Mouse (Mus musculus): ENCODE measurements at regions not wholly inside any gene's neighbourhood (a gene's known extent, or its start where the extent isn't known, plus 50 kb on each side); places are given as distances from the start of the nearest gene placed in this dataset.
A peak's percentile ranks its signal among the peaks of the same experiment; 100 is the strongest.

DNA sequence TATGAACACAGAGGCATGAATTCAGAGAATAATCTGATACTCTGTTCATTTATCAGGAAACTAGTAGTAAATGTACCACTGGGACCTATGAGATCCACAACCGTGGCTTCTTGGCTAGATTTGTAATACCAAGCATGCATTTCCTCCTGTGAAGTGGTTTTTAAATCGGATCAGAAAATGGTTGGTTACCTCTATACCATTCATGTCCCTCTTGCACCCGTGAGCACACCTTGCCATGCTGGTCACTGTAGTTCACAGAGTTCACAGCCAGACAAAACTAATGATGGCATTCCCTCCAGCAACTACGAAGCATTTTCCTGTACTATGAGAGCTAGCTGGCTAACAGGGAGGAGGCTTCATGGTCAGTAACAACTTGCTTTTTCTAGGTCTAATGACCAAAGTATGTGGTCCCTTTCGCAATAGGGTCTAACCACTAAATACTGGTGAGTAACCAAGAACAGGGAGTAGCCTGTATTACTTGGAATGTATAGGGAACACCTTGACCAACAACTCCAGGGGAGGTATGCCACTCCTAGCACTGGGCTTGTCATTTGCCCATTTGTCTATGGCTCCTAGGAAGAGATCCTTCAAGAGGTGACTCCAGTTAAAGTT is 227.0 kb upstream of the Zbtb20 start:
- no peaks in the 10 kb centered on the region for H3K4me1 ChIP-seq (ENCODE audit: control insufficient read depth, insufficient read depth, low read length)

DNA sequence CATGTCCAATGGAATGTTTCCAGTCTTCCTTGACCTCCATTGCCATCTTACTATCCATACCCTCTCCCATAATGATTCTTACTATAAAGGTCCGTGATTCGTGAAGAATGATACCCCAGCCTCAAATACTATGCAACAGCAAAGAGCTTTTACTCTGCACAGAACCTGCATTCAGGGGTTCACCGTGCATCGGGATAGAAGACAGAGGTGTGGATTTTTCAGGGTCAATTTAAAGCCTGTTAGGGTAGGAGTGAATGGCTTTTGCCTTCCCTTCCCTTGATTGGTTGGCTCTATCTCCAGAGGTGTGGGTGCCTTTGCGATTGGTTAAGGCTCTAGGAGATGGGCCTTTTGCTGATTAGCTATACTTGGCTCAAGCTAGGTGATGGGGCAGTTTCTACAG is 227.9 kb upstream of the Zbtb20 start:
- Histone ChIP-seq H3K4me3 (ENCODE audit: insufficient read depth, low read length) (no peak overlapping the region), H3K27ac (ENCODE audit: insufficient read depth, low read length) (no peak overlapping the region), H3K4me1 (ENCODE audit: control insufficient read depth, insufficient read depth, low read length) (no peaks in the 10 kb centered on the region)
- TF ChIP-seq POLR2A (IDR thresholded peaks at IDR 0.05; ENCODE audit: low read depth, low read length) (no peak), CTCF (IDR thresholded peaks at IDR 0.05; ENCODE audit: borderline replicate concordance, insufficient read depth, low read length) (no peak)

More for the DNA sequence above, 227.0 kb upstream of the Zbtb20 start:
- Histone ChIP-seq H3K4me3 (ENCODE audit: insufficient read depth, low read length) (no peak overlapping the region), H3K27ac (ENCODE audit: insufficient read depth, low read length) (no peak overlapping the region)
- no peak for TF ChIP-seq CTCF (IDR thresholded peaks at IDR 0.05; ENCODE audit: borderline replicate concordance, insufficient read depth, low read length)
- no peak for TF ChIP-seq POLR2A (IDR thresholded peaks at IDR 0.05; ENCODE audit: low read depth, low read length)

GRCm38 (mm10) chr16:42635766-42636165 is 239.9 kb upstream of the Zbtb20 start:
- TF ChIP-seq CTCF (IDR thresholded peaks at IDR 0.05; ENCODE audit: borderline replicate concordance, insufficient read depth, low read length) (no peak), POLR2A (IDR thresholded peaks at IDR 0.05; ENCODE audit: low read depth, low read length) (no peak)
- H3K27ac ChIP-seq (ENCODE audit: insufficient read depth, low read length): no peak overlapping the region
- H3K4me1 ChIP-seq (ENCODE audit: control insufficient read depth, insufficient read depth, low read length): peaks cover 2% of the 10 kb centered on the region
- H3K4me3 ChIP-seq (ENCODE audit: insufficient read depth, low read length): no peak overlapping the region

DNA sequence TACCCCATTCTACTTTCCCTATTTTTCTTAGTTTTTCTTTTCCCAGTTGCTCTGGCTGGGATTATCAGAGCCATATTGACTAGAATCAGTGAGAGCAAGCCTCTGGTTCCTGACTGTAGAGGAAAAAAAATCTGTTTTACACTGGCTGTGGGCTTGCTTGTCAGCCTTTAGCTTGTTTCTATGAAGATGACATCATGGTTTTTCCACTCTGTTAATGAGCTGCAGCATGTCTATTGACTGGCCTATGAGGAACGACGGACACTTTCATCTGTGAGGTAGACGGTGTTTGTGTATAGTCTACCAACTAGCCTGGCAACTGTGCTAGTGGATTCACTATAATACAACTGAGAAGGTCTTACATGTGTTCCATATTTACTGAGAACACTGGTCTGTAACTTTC is 248.0 kb upstream of the Zbtb20 start:
- no peaks in the 10 kb centered on the region for H3K4me1 ChIP-seq (ENCODE audit: control insufficient read depth, insufficient read depth, low read length)
- no peak overlapping the region for H3K4me3 ChIP-seq (ENCODE audit: insufficient read depth, low read length)
- no peak overlapping the region for H3K27ac ChIP-seq (ENCODE audit: insufficient read depth, low read length)
- TF ChIP-seq POLR2A (IDR thresholded peaks at IDR 0.05; ENCODE audit: low read depth, low read length) (no peak), CTCF (IDR thresholded peaks at IDR 0.05; ENCODE audit: borderline replicate concordance, insufficient read depth, low read length) (no peak)

- no peak for TF ChIP-seq POLR2A (IDR thresholded peaks at IDR 0.05; ENCODE audit: low read depth, low read length)
- no peaks in the 10 kb centered on the region for H3K4me1 ChIP-seq (ENCODE audit: control insufficient read depth, insufficient read depth, low read length)
- no peak overlapping the region for H3K4me3 ChIP-seq (ENCODE audit: insufficient read depth, low read length)
- H3K27ac ChIP-seq (ENCODE audit: insufficient read depth, low read length): no peak overlapping the region
These were observed 259.8 kb upstream of the Zbtb20 start for GRCm38 (mm10) chr16:42615920-42616319.

- no peak overlapping the region for H3K27ac ChIP-seq (ENCODE audit: insufficient read depth, low read length)
- no peaks in the 10 kb centered on the region for H3K4me1 ChIP-seq (ENCODE audit: control insufficient read depth, insufficient read depth, low read length)
- no peak for TF ChIP-seq POLR2A (IDR thresholded peaks at IDR 0.05; ENCODE audit: low read depth, low read length)
- TF ChIP-seq CTCF (IDR thresholded peaks at IDR 0.05; ENCODE audit: borderline replicate concordance, insufficient read depth, low read length): no peak
- H3K4me3 ChIP-seq (ENCODE audit: insufficient read depth, low read length): no peak overlapping the region
These were observed 263.7 kb upstream of the Zbtb20 start for GRCm38 (mm10) chr16:42612011-42612410.

DNA sequence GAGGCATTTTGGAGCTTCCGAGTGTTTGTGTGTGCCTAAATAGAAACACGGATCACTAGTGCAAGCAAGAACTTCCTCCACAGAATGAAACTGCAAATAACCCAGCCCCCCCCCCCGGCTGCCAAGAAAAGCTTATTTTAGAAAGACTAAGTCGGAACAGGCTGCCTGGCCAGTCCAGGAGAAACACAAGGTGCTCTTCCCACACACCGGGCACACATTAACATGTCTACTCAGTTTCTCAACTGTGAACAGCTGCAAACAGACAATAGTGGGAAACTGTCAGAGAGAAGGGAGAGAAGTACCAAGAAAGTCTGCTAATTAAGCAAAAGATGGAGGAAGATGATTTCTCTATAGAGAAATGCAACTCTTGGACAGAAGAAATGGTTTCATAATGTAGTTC is 267.3 kb upstream of the Zbtb20 start:
- Histone ChIP-seq H3K4me3 (ENCODE audit: insufficient read depth, low read length) (no peak overlapping the region), H3K27ac (ENCODE audit: insufficient read depth, low read length) (no peak overlapping the region)
- TF ChIP-seq CTCF (IDR thresholded peaks at IDR 0.05; ENCODE audit: borderline replicate concordance, insufficient read depth, low read length) (no peak), POLR2A (IDR thresholded peaks at IDR 0.05; ENCODE audit: low read depth, low read length) (no peak)

GRCm38 (mm10) chr16:42592321-42592720 is 251.9 kb upstream of the Gap43 start:
- TF ChIP-seq CTCF (IDR thresholded peaks at IDR 0.05; ENCODE audit: borderline replicate concordance, insufficient read depth, low read length) (no peak), POLR2A (IDR thresholded peaks at IDR 0.05; ENCODE audit: low read depth, low read length) (no peak)

More for the DNA sequence above, 267.3 kb upstream of the Zbtb20 start:
- no peaks in the 10 kb centered on the region for H3K4me1 ChIP-seq (ENCODE audit: control insufficient read depth, insufficient read depth, low read length)

DNA sequence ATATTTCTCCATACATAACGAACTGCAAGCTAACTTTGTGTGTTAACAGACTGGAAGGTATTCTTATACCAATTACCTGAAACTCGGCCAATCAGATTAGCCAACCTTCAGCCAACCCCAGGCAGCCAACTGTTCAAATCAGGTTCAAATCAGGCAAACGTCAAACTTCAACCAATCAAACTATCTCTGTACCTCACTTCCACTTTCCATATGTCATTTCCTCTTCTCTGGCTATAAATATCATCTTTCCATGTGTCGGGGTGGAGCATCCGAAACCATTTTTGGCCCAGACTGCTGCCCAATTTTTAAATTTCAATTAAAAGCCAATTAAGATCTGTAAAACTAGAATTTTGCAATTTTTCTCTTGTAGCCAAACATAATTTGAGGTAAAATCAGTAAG is 251.1 kb upstream of the Gap43 start:
- H3K4me3 ChIP-seq (ENCODE audit: insufficient read depth, low read length): no peak overlapping the region
- peaks cover under 1% of the 10 kb centered on the region; the same call in 1 of the 2 replicates for H3K4me1 ChIP-seq (ENCODE audit: control insufficient read depth, insufficient read depth, low read length)
- no peak overlapping the region for H3K27ac ChIP-seq (ENCODE audit: insufficient read depth, low read length)
- TF ChIP-seq CTCF (IDR thresholded peaks at IDR 0.05; ENCODE audit: borderline replicate concordance, insufficient read depth, low read length): no peak
- TF ChIP-seq POLR2A (IDR thresholded peaks at IDR 0.05; ENCODE audit: low read depth, low read length): no peak

More at GRCm38 (mm10) chr16:42592321-42592720, 251.9 kb upstream of the Gap43 start:
- Histone ChIP-seq H3K27ac (ENCODE audit: insufficient read depth, low read length) (no peak overlapping the region), H3K4me1 (ENCODE audit: control insufficient read depth, insufficient read depth, low read length) (no peaks in the 10 kb centered on the region), H3K4me3 (ENCODE audit: insufficient read depth, low read length) (no peak overlapping the region)

- Histone ChIP-seq H3K27ac (ENCODE audit: insufficient read depth, low read length) (peak overlapping the region; percentile 78), H3K4me1 (ENCODE audit: control insufficient read depth, insufficient read depth, low read length) (peaks cover 8% of the 10 kb centered on the region), H3K4me3 (ENCODE audit: insufficient read depth, low read length) (no peak overlapping the region)
- no peak for TF ChIP-seq POLR2A (IDR thresholded peaks at IDR 0.05; ENCODE audit: low read depth, low read length)
- no peak for TF ChIP-seq CTCF (IDR thresholded peaks at IDR 0.05; ENCODE audit: borderline replicate concordance, insufficient read depth, low read length)
These were observed 245.7 kb upstream of the Gap43 start for GRCm38 (mm10) chr16:42586196-42586595.
